Mouse (Mus musculus) forebrain, embryonic 16.5 days (tissue): ENCODE results near the gene Cfap43. TPM values are rescaled to one million over a fixed set of nuclear protein-coding genes. Genes with fewer than 3 reads are reported as not detected.

Source experiments
- ATAC-seq: fragments of 200-750 bp; cut with Nextera tagmentation; 2 replicates; pipeline ENCODE4 v1.8.0; 2017; ENCODE audit warnings: mild to moderate bottlenecking, moderate library complexity
- H3K27ac ChIP-seq: fragments of 300-500 bp; sonication (generic); 2 replicates; pipeline ENCODE4 v1.5.1; 2014; ENCODE audit warnings: low read length, control low read depth
- H3K27me3 ChIP-seq: fragments of 300-500 bp; sonication (generic); replicated peaks from 2 replicates; pipeline ENCODE4 v1.6.1; 2014; ENCODE audit warnings: low read length; ENCODE audit not compliant: control insufficient read depth, insufficient read depth
- H3K36me3 ChIP-seq: fragments of 300-500 bp; sonication (generic); 2 replicates; pipeline ENCODE4 v1.6.1; 2014; ENCODE audit not compliant: control insufficient read depth, insufficient read depth
- H3K4me1 ChIP-seq: fragments of 300-500 bp; sonication (generic); replicated peaks from 2 replicates; pipeline ENCODE4 v1.6.1; 2014; ENCODE audit warnings: low read length; ENCODE audit not compliant: control insufficient read depth, insufficient read depth
- H3K4me2 ChIP-seq: fragments of 300-500 bp; sonication (generic); 2 replicates; pipeline ENCODE4 v1.6.1; 2014; ENCODE audit warnings: mild to moderate bottlenecking, low read length, control low read depth
- H3K4me3 ChIP-seq: fragments of 300-500 bp; sonication (generic); replicated peaks from 2 replicates; pipeline ENCODE4 v1.5.1; 2014; ENCODE audit warnings: mild to moderate bottlenecking, low read length, control low read depth
- H3K9ac ChIP-seq: fragments of 300-500 bp; sonication (generic); replicated peaks from 2 replicates; pipeline ENCODE4 v1.6.1; 2014; ENCODE audit warnings: low read depth, low read length, control low read depth
- H3K9me3 ChIP-seq: fragments of 300-500 bp; sonication (generic); 2 replicates; pipeline ENCODE4 v1.6.1; 2016; ENCODE audit warnings: low read length; ENCODE audit not compliant: control insufficient read depth
- WGBS: fragments of 180-500 bp; shearing (Covaris S2); extraction: QIAGEN DNeasy Blood & Tissue Kit; methylation state at CpG from one replicate; pipeline ENCODE4 v1.1.7; 2014; 5-methylcytosine and 5-hydroxymethylcytosine counted together
- polyA plus RNA-seq: library from polyadenylated mRNA; unstranded; fragments of >200 nt; fragmentation: Nextera tagmentation; extraction: Ambion mirVana; gene quantifications from 2 replicates; pipeline ENCODE4 v1.2.1, GENCODE M21; 2015

Gene Cfap43
- polyA plus RNA-seq, 1 experiment from 2014 or later: 1.1 TPM

GRCm38 (mm10) chr19:47918455-47919101 lies 509 bp downstream of the Cfap43 start:
- under 1% methylated on average over 29 of the region's 29 CpGs for WGBS
- H3K4me1 ChIP-seq: peaks cover 26% of the 10 kb centered on the region
- H3K27ac ChIP-seq: peak overlapping the region; percentile 68
- H3K4me2 ChIP-seq: peak overlapping the region; percentile 73
- no peaks in the 10 kb centered on the region for H3K27me3 ChIP-seq
- no peaks in the 10 kb centered on the region for H3K36me3 ChIP-seq
- H3K9ac ChIP-seq: peak overlapping the region; percentile 75
- H3K9me3 ChIP-seq: no peaks in the 10 kb centered on the region
- H3K4me3 ChIP-seq: peak overlapping the region; percentile 76
- peak; percentile 34 for ATAC-seq

- WGBS: 8% methylated on average over 9 of the region's 9 CpGs
- H3K4me1 ChIP-seq: peaks cover 26% of the 10 kb centered on the region
- H3K27me3 ChIP-seq: no peaks in the 10 kb centered on the region
- H3K9me3 ChIP-seq: no peaks in the 10 kb centered on the region
- no peak for ATAC-seq
- H3K4me3 ChIP-seq: peak overlapping the region; percentile 76
- no peaks in the 10 kb centered on the region for H3K36me3 ChIP-seq
- H3K27ac ChIP-seq: no peak overlapping the region
- peak overlapping the region; percentile 73 for H3K4me2 ChIP-seq
- peak overlapping the region; percentile 75 for H3K9ac ChIP-seq
These were observed 1.1 kb downstream of the Cfap43 start for GRCm38 (mm10) chr19:47918016-47918415.

- peak overlapping the region; percentile 73 for H3K4me2 ChIP-seq
- no peak overlapping the region for H3K27ac ChIP-seq
- WGBS: 4% methylated on average over 4 of the region's 4 CpGs
- no peak for ATAC-seq
- peaks cover 26% of the 10 kb centered on the region for H3K4me1 ChIP-seq
- H3K4me3 ChIP-seq: no peak overlapping the region; the same call in 1 of the 2 replicates
- no peaks in the 10 kb centered on the region for H3K27me3 ChIP-seq
- H3K36me3 ChIP-seq: no peaks in the 10 kb centered on the region
- H3K9me3 ChIP-seq: no peaks in the 10 kb centered on the region
- H3K9ac ChIP-seq: no peak overlapping the region
These were observed 1.7 kb downstream of the Cfap43 start for GRCm38 (mm10) chr19:47917396-47917795.

GRCm38 (mm10) chr19:47915251-47915650 lies 3.8 kb downstream of the Cfap43 start:
- H3K9ac ChIP-seq: no peak overlapping the region
- H3K4me1 ChIP-seq: peaks cover 26% of the 10 kb centered on the region
- H3K4me2 ChIP-seq: no peak overlapping the region
- ATAC-seq: no peak
- 72% methylated on average over 4 of the region's 4 CpGs for WGBS
- H3K36me3 ChIP-seq: no peaks in the 10 kb centered on the region
- H3K9me3 ChIP-seq: no peaks in the 10 kb centered on the region
- no peaks in the 10 kb centered on the region for H3K27me3 ChIP-seq
- H3K27ac ChIP-seq: no peak overlapping the region
- H3K4me3 ChIP-seq: no peak overlapping the region

- no peaks in the 10 kb centered on the region for H3K9me3 ChIP-seq
- H3K27ac ChIP-seq: no peak overlapping the region
- no peak for ATAC-seq
- peaks cover 31% of the 10 kb centered on the region for H3K4me1 ChIP-seq
- no peak overlapping the region for H3K4me3 ChIP-seq
- WGBS: 93% methylated on average over 4 of the region's 4 CpGs
- no peak overlapping the region for H3K4me2 ChIP-seq
- no peaks in the 10 kb centered on the region for H3K27me3 ChIP-seq
- no peaks in the 10 kb centered on the region for H3K36me3 ChIP-seq
- no peak overlapping the region for H3K9ac ChIP-seq
These were observed 4.9 kb downstream of the Cfap43 start for GRCm38 (mm10) chr19:47914191-47914590.

GRCm38 (mm10) chr19:47913344-47913743 lies 5.7 kb downstream of the Cfap43 start:
- no peak overlapping the region for H3K27ac ChIP-seq
- H3K9ac ChIP-seq: no peak overlapping the region
- ATAC-seq: no peak
- H3K27me3 ChIP-seq: no peaks in the 10 kb centered on the region
- no peak overlapping the region for H3K4me3 ChIP-seq
- no peaks in the 10 kb centered on the region for H3K9me3 ChIP-seq
- no peaks in the 10 kb centered on the region for H3K36me3 ChIP-seq
- WGBS: 90% methylated on average over 7 of the region's 7 CpGs
- H3K4me2 ChIP-seq: no peak overlapping the region
- peaks cover 35% of the 10 kb centered on the region for H3K4me1 ChIP-seq

GRCm38 (mm10) chr19:47910751-47911150 lies 8.3 kb downstream of the Cfap43 start:
- Histone ChIP-seq H3K27ac (no peak overlapping the region), H3K4me1 (peaks cover 17% of the 10 kb centered on the region), H3K4me2 (no peak overlapping the region), H3K36me3 (no peaks in the 10 kb centered on the region), H3K27me3 (no peaks in the 10 kb centered on the region), H3K9ac (no peak overlapping the region), H3K4me3 (no peak overlapping the region), H3K9me3 (no peaks in the 10 kb centered on the region)
- 83% methylated on average over 4 of the region's 4 CpGs for WGBS
- no peak for ATAC-seq

- H3K9ac ChIP-seq: peak overlapping the region; percentile 79
- H3K4me1 ChIP-seq: peaks cover 17% of the 10 kb centered on the region
- peak overlapping the region; percentile 90 for H3K27ac ChIP-seq
- no peaks in the 10 kb centered on the region for H3K36me3 ChIP-seq
- H3K4me3 ChIP-seq: no peak overlapping the region
- peak overlapping the region; percentile 60 for H3K4me2 ChIP-seq
- peak; percentile 10 for ATAC-seq
- no peaks in the 10 kb centered on the region for H3K9me3 ChIP-seq
- WGBS: 35% methylated on average over 4 of the region's 4 CpGs
- no peaks in the 10 kb centered on the region for H3K27me3 ChIP-seq
These were observed 8.9 kb downstream of the Cfap43 start for GRCm38 (mm10) chr19:47910117-47910618.

- no peaks in the 10 kb centered on the region for H3K27me3 ChIP-seq
- WGBS: 1% methylated on average over 9 of the region's 10 CpGs
- ATAC-seq: peak; percentile 86
These were observed 9.5 kb downstream of the Cfap43 start for GRCm38 (mm10) chr19:47909387-47910116.

More at GRCm38 (mm10) chr19:47909387-47910116, 9.5 kb downstream of the Cfap43 start:
- peaks cover 17% of the 10 kb centered on the region for H3K4me1 ChIP-seq
- H3K36me3 ChIP-seq: no peaks in the 10 kb centered on the region
- peak overlapping the region; percentile 79 for H3K9ac ChIP-seq
- peak overlapping the region; percentile 90 for H3K27ac ChIP-seq
- peak overlapping the region; percentile 60 for H3K4me2 ChIP-seq
- no peaks in the 10 kb centered on the region for H3K9me3 ChIP-seq
- peak overlapping the region; percentile 40 for H3K4me3 ChIP-seq
